Mouse (Mus musculus) brain, embryonic 14.5 days (tissue): ENCODE results near the gene Hspb8. TPM values are rescaled to one million over a fixed set of nuclear protein-coding genes. Genes with fewer than 3 reads are reported as not detected.
A peak's percentile ranks its signal among the peaks of the same experiment; 100 is the strongest.

Experiments used
- DNase-seq: peaks from one replicate; pipeline ENCODE4 v3.0.0-alpha.2; 2011; ENCODE audit warnings: low read depth
- CTCF ChIP-seq: fragments of 200-500 bp; IDR thresholded peaks from 2 replicates; pipeline ENCODE4 v1.5.1; 2012; ENCODE audit warnings: inconsistent platforms, mild to moderate bottlenecking, moderate library complexity, borderline replicate concordance; ENCODE audit not compliant: insufficient read depth, insufficient read length; ENCODE audit errors: extremely low read depth
- POLR2A ChIP-seq: fragments of 200-500 bp; IDR thresholded peaks from 2 replicates; pipeline ENCODE4 v1.6.1; 2012; ENCODE audit warnings: mild to moderate bottlenecking, inconsistent platforms, borderline replicate concordance; ENCODE audit not compliant: poor library complexity, insufficient read depth, insufficient read length, severe bottlenecking; ENCODE audit errors: extremely low read depth
- polyA plus RNA-seq: library from polyadenylated mRNA; depleted of rRNA; stranded (reverse); fragments of >200 nt; gene quantifications from 2 replicates; pipeline ENCODE4 v1.2.3, GENCODE M21; 2012; rRNA removed

Gene Hspb8
- polyA plus RNA-seq = 7.3 and 7.8 TPM in 2 replicates

DNA sequence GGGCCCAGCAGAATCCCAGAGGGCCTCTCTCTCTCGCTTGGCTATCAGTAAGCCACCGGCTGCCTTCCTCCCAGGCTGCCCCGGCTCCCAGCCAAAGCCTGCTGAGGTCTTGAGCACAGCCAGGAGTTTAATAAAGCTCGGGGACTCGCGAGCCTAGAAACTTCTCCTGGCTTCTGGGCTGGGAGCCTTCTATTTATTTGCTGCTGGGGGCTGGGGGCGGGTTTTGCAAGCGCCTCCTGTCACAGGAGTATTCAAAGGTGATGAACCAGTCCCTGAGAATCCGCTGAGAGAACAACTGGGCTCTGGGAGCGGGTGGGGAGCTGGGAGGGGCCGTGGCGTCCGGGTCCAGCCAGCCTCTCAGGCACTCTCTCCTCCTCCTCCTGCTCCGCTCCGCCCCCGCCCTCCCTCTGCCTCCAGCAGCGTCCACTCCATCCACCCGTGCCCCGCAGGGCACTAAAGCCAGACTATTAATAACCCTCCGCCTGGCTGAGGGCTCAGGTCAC, at the start of gene Hspb8:
Gene Hspb8, minus strand, starts transcription at position 166 of the 503 bp plus-strand sequence.
- TF ChIP-seq CTCF (no peak), POLR2A (no peak)
- DNase-seq = peak; percentile 88

DNA sequence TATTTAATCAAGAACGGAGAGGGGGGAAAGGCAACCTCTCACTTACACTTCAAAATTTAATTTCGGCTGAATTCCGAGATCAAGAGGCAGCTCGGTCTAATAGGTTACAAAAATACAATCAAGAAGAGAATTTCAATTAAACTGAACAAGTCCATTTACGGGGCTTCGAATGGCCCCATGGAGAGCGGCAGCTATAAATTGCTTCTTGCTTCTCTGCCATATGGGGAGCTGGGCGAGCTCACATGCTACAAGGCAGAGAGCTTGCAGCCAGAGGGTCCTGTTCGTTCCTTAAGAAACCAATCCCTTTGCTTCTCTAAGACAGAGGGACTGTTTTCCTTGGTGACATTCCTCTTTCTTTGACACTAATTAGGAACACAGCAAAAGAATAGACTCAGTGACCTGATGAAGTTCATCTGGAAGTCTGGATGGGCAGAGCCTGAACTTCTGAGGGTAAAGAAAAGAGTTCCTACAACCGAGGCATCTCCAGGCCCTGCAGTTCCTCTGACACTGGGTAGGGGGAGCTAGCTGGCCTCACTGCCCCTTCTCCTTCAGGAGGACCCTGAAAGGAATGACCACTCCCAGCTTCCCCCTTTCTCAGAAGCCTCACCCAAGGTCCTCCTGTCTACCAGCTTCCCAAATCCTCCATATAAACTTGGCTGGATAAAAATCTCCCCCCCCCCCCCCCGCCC, 38.8 kb upstream of the Hspb8 start:
- TF ChIP-seq POLR2A (no peak), CTCF (peak; percentile 71)
- DNase-seq = peak; percentile 84

DNA sequence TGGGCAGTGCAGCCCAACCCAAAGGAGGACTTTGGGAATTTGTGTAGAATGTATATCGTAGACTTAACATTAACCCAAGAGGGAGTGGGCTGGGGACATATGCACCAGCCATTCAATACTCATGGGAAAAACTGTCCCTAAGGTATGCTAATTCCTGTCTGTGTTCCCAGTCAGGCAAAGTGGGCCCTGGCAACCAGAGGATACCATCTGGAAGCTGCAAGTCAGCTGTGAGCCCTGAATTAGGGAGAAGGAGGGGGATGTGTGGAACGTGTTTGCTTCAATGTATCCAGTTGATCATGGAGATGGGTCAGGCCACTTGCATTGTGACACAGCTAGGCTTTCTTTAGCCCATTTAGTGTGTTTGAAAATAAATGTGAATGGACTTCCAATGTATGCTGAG, 37.3 kb upstream of the Hspb8 start:
- no peak for TF ChIP-seq POLR2A
- TF ChIP-seq CTCF = no peak
- peak; percentile 83 for DNase-seq

DNA sequence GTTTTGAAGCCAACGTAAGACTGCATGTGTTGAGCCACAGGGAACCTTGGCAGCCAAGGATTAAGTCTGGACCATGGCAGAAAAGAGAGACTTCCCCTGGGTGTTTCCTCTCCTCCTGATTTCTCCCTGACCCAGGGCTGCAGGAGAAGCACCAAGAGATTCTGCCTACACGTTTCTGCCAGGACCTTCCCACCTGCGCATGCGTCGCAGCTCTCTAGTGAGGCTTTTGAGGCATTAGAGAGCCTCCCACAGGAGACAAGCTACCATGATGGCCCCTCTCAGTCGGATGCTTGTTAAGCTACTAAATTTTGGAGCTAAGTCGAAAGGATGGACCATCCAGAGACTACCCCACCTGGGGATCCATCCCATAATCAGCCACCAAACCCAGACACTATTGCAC, 35.1 kb upstream of the Hspb8 start:
- TF ChIP-seq POLR2A (no peak), CTCF (no peak)
- no peak for DNase-seq

DNA sequence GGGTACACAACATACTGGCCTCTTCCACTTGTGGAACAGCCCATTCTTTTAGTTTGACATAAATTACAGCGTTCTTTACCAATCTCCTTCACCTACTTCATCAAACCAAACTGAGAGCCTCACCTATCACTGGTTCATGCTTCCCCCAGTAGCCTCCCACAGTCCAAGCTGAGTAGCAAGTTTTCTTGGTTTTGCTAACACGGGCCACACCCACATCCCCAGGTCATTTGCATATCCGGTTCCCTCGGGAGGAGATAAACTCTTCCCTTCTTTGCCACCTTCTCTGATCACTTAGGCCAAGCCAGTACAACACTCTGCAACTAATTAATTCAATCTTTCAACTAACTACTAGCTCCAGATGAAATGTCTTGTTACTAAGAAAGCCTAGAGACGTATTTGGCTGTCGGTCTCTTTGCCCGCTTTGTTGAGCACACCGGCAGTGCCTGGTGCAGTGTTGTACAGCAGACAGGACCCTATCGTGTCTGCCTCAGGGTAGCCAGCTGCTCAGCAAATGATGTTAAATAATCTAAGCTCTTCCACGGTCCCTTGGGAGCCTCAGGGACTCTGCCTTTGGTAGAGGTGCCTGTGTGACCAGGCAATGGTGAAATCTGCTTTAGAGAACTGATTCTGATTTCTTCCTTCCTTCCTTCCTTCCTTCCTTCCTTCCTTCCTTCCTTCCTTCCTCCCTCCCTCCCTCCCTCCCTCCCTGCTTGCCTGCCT, 34.3 kb upstream of the Hspb8 start:
- peak; percentile 65 for DNase-seq
- no peak for TF ChIP-seq CTCF
- no peak for TF ChIP-seq POLR2A

DNA sequence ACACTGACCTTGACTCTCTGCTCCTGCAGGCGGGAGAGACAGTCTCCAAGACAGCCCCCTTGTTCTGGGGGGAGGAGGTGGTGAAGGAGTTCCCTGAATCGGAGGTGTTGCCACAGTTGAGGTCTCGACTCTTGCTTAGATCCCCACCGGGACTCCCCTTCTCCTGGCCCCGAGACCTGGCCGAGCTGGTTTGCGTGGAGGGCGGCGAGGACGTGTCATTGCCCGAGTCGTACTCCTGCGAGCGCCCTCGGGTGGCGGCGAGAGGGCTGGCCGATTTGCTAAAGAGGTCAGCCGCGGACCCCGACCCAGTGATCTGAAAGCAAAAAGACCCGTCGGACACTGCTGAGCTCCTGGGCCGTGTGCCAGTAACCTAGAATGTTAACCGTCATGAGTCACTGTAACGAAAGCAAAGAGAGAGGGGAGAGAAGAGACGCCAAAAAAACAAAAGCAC, 30.8 kb upstream of the Hspb8 start:
- peak; percentile 71 for DNase-seq

DNA sequence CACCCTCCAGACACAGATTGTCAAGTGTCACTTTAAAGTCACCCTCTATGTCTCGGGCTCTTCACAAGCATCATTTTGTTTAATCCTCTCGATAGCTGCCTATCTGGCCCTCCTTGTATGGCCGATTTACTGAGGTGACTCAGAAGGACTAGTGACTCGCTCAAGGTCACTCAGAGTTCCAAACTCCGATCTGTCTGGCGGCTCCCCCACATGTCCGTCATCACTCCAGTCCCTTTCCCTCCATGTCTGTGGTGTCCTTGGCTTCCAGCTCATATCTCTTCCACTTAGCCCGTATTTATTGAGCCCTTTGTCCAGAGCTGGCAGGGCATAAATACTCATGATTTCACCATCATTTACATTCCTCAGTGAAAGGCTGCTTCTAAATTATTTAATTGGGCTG, 28.2 kb upstream of the Hspb8 start:
- DNase-seq = no peak
- no peak for TF ChIP-seq POLR2A
- no peak for TF ChIP-seq CTCF

More for the DNA sequence above, 30.8 kb upstream of the Hspb8 start:
- no peak for TF ChIP-seq POLR2A
- TF ChIP-seq CTCF = peak; percentile 50

DNA sequence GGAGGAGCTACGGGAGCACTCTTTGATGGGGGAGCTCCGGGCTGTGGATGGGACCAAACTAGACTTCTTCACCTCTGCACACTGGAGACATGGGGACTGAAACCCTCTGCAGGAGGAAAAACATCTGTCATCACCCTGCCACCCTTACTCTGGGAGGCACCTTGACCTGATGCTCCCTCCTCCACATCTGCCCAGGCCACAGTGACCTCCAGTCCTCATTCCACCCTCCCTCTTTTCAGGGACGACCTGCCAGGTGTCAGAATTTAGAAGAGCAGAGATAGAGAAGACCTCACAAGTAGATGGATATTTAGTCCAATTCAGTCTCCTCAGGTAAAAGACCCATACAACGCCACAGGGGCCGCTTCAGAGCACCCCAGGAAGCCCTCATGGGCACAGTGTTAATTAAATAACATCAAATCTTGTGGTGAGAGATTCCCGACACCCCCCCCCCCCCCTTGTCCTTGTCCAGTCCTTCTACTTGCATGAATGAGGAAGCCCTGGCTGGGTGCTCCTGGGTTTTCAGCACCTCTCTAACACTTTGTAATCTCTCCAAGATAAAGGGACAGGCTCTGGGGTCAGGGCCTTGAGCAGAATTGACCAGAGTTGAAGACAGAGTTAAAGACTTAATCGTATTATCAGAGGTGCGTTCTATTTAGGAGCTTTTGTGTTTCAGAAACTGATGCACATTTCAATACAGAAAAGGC, 27.0 kb upstream of the Hspb8 start:
- DNase-seq = no peak
- TF ChIP-seq CTCF (no peak), POLR2A (no peak)

DNA sequence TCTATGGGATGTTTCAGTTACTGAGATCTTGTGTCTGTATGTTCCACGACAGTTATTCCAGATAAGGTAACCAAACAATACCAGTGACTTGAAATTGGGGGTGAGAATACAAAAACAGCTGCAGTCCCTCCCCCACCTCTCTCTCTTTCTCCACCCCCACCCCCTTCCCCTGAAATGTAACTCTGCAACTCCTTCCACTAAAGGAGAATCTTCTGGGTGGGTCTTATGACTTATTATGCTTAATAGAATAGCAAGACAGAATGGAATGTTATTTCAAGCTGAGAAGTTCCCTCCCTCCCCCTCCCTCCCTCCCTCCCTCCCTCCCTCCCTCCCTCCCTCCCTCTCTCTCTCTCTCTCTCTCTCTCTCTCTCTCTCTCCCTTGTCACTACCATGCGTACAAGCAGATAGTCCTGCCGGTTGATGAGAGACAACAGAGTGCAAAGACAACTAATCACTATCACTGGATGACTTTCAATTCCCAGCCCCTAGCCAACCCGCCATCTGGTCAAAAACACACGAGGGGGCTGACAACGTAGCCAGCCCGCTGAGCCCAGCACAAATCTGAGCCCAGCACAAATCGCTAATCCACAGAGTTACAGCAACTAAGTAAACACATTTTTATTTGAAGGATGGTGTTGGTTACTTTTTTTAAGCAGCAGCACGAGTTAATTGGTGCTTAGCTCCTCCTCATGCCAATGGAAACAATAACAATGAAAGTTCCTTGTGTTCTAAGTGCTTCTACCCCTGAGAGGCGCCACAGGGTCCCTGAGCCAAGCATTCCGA, 25.9 kb upstream of the Hspb8 start:
- peak; percentile 69 for DNase-seq
- TF ChIP-seq CTCF = no peak
- TF ChIP-seq POLR2A = no peak

DNA sequence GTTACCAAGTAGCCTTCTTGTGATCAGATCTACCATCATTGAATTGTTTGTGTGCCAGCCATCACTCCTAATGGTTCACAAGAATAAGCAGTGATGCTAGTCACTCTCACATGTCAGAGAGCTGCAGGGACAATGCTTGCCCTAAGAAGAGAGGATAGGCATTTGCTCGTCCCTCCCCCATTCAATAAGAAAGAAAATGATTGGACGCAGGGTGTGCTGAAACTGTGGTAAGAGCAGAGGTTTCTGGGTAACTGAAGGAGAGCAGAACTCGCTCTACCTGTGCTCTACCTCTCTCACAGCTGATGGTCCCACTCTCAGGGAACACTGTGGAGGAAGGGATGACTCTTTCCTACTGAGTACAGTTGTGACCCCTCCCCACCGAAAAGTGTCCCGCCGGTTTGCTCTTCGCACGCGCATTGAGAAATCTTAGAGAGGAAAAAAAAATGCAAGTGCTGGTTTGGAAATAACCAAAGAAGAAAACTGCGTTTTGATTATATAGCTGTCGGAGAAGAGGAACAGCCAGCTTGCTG, 25.2 kb upstream of the Hspb8 start:
- no peak for DNase-seq
- TF ChIP-seq POLR2A = no peak
- TF ChIP-seq CTCF = no peak

DNA sequence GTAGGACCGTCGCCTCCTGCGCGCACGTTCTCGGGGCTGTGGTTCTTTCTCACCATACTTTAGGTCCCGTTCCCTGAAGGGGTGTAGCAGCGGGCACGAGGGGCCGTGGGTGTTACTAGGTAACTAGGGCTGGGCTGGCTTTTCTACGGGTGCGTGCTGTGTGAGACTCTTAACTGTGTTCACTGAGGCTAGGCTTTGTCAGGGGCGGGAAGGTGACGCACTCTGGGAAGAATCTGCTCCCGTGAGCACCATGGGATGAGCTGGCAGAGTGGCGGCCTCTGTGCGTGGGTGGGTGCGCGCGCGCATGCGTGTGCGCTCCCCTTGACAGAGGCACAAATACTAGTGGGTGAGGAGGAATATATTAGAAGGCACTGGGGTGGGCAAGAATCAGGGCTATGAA, 23.9 kb upstream of the Hspb8 start:
- no peak for TF ChIP-seq CTCF
- TF ChIP-seq POLR2A = no peak

More for the DNA sequence above, 23.9 kb upstream of the Hspb8 start:
- DNase-seq = peak; percentile 31
